Mouse (Mus musculus): ENCODE data around the gene Tex30.

- TF ChIP-seq CTCF (IDR thresholded peaks at IDR 0.05; ENCODE audit: low read depth) (no peak), EP300 (optimal IDR thresholded peaks at IDR 0.05) (no peak)
Observed at GRCm38 (mm10) chr1:44120074-44120406, 17.8 kb upstream of the Tex30 start.
